Mouse (Mus musculus) thymus, adult 2 months (tissue): ENCODE measurements around the gene Ptprd. TPM values are rescaled to one million over a fixed set of nuclear protein-coding genes. Genes with fewer than 3 reads are reported as not detected.

ENCODE experiments used
- DNase-seq: peaks from one replicate; pipeline ENCODE4 v3.0.0; 2021
- H3K27ac ChIP-seq: fragments of 200-500 bp; 2 replicates; pipeline ENCODE4 v1.5.1; 2012; ENCODE audit warnings: low read length, control low read depth; ENCODE audit not compliant: control insufficient read depth, insufficient read depth
- H3K27me3 ChIP-seq: fragments of 200-500 bp; 2 replicates; pipeline ENCODE4 v1.6.1; 2012; ENCODE audit warnings: mild to moderate bottlenecking, low read length, moderate library complexity, mixed read lengths; ENCODE audit not compliant: control insufficient read depth, insufficient read depth
- H3K36me3 ChIP-seq: fragments of 200-500 bp; 2 replicates; pipeline ENCODE4 v1.6.1; 2012; ENCODE audit warnings: mild to moderate bottlenecking, low read length, moderate library complexity; ENCODE audit not compliant: control insufficient read depth, insufficient read depth
- H3K4me1 ChIP-seq: fragments of 200-500 bp; replicated peaks from 2 replicates; pipeline ENCODE4 v1.6.1; 2012; ENCODE audit warnings: low read length; ENCODE audit not compliant: control insufficient read depth, insufficient read depth
- H3K4me3 ChIP-seq: fragments of 200-500 bp; 2 replicates; pipeline ENCODE4 v1.5.1; 2012; ENCODE audit warnings: mild to moderate bottlenecking, low read length, control low read depth, moderate library complexity; ENCODE audit not compliant: control insufficient read depth, insufficient read depth
- CTCF ChIP-seq: fragments of 200-500 bp; IDR thresholded peaks from 2 replicates; pipeline ENCODE4 v1.5.1; 2012; ENCODE audit warnings: mild to moderate bottlenecking, control low read depth, low read length, moderate library complexity, borderline replicate concordance; ENCODE audit not compliant: control insufficient read depth, poor library complexity, insufficient read depth; ENCODE audit errors: extremely low read depth
- POLR2A ChIP-seq: fragments of 200-500 bp; IDR thresholded peaks from 2 replicates; pipeline ENCODE4 v1.6.1; 2012; ENCODE audit warnings: mild to moderate bottlenecking, low read length, control low read depth, moderate library complexity; ENCODE audit not compliant: control insufficient read depth, poor library complexity, insufficient read depth; ENCODE audit errors: extremely low read depth
- WGBS: fragments of 180-500 bp; shearing (Covaris S2); methylation state at CpG from one replicate; pipeline ENCODE4 v1.1.7; 2018; 5-methylcytosine and 5-hydroxymethylcytosine counted together
- polyA plus RNA-seq: library from polyadenylated mRNA; depleted of rRNA; stranded (reverse); fragments of >200 nt; gene quantifications from 2 replicates; pipeline ENCODE4 v1.2.3, GENCODE M21; 2012

Ptprd gene
- polyA plus RNA-seq, 1 experiment: 1.0 TPM

GRCm38 (mm10) chr4:75953349-75954060, 2258.3 kb downstream of the Ptprd start:
- H3K4me3 ChIP-seq: no peak overlapping the region
- no peaks in the 10 kb centered on the region for H3K27me3 ChIP-seq
- no peaks in the 10 kb centered on the region for H3K4me1 ChIP-seq
- H3K27ac ChIP-seq: no peak overlapping the region
- no peaks in the 10 kb centered on the region for H3K36me3 ChIP-seq
- WGBS: 93% methylated on average over 6 of the region's 6 CpGs
- no peak for TF ChIP-seq CTCF
- no peak for TF ChIP-seq POLR2A
- no peak for DNase-seq

GRCm38 (mm10) chr4:75950582-75950981, 2261.2 kb downstream of the Ptprd start:
- 89% methylated on average over 4 of the region's 4 CpGs for WGBS
- no peak overlapping the region for H3K27ac ChIP-seq
- DNase-seq: no peak

GRCm38 (mm10) chr4:75894871-75895270, 2316.9 kb downstream of the Ptprd start:
- WGBS: 88% methylated on average over 4 of the region's 4 CpGs
- no peaks in the 10 kb centered on the region for H3K36me3 ChIP-seq
- no peak for TF ChIP-seq CTCF
- TF ChIP-seq POLR2A: no peak
- H3K27ac ChIP-seq: no peak overlapping the region
- H3K4me1 ChIP-seq: no peaks in the 10 kb centered on the region
- no peak for DNase-seq
- no peaks in the 10 kb centered on the region for H3K27me3 ChIP-seq
- H3K4me3 ChIP-seq: no peak overlapping the region

More at GRCm38 (mm10) chr4:75950582-75950981, 2261.2 kb downstream of the Ptprd start:
- Histone ChIP-seq H3K4me1 (no peaks in the 10 kb centered on the region), H3K4me3 (no peak overlapping the region), H3K36me3 (no peaks in the 10 kb centered on the region), H3K27me3 (no peaks in the 10 kb centered on the region)
- TF ChIP-seq POLR2A (no peak), CTCF (no peak)
